Comparison of ENCODE assay signal across 8 mouse cellular contexts in genomic region chr12:28635535-28636476, GRCm38 (mm10). TPM values are rescaled to one million over a fixed set of nuclear protein-coding genes. Genes with fewer than 3 reads are reported as not detected.
DNase-seq lines count a peak whose midpoint lies in the region; ATAC-seq and TF ChIP-seq lines count a peak whose summit lies in the region.

Gene Rps7 (minus strand): TSS chr12:28635953.

- H3K4me1 ChIP-seq in embryonic facial prominence, embryonic 13.5 days, result peaks cover 26% of the 10 kb centered on the region
- peaks cover 6% of the 10 kb centered on the region; the same call in 1 of the 2 replicates for H3K4me1 ChIP-seq in kidney, adult 2 months (ENCODE audit: control insufficient read depth, insufficient read depth, low read length)
- peaks cover 9% of the 10 kb centered on the region for H3K4me1 ChIP-seq in limb, embryonic 12.5 days (replicated peaks)
- peaks cover 28% of the 10 kb centered on the region for H3K4me1 ChIP-seq in midbrain, embryonic 15.5 days
- H3K4me1 ChIP-seq in spleen, adult 2 months (ENCODE audit: control insufficient read depth, insufficient read depth, insufficient read length), result peaks cover 7% of the 10 kb centered on the region; the same call in 1 of the 2 replicates

- 6% methylated on average over 69 of the region's 69 CpGs for WGBS in embryonic facial prominence, embryonic 13.5 days
- 4% methylated on average over 69 of the region's 69 CpGs for WGBS in kidney, adult 2 months
- 5% methylated on average over 69 of the region's 69 CpGs for WGBS in limb, embryonic 12.5 days
- 4% methylated on average over 69 of the region's 69 CpGs for WGBS in midbrain, embryonic 15.5 days
- WGBS in spleen, adult 2 months, result 4% methylated on average over 69 of the region's 69 CpGs

- peak within 1 kb of the TSS; percentile 82 for H3K4me2 ChIP-seq in embryonic facial prominence, embryonic 13.5 days
- peak within 1 kb of the TSS; percentile 77 for H3K4me2 ChIP-seq in limb, embryonic 12.5 days
- H3K4me2 ChIP-seq in midbrain, embryonic 15.5 days, result peak within 1 kb of the TSS; percentile 61

- no peak for TF ChIP-seq CTCF in kidney, adult 2 months (conservative IDR thresholded peaks at IDR 0.05; ENCODE audit: insufficient read depth, insufficient read length, low read depth, low read length)
- no peak for TF ChIP-seq CTCF in spleen, adult 2 months (IDR thresholded peaks at IDR 0.05; ENCODE audit: extremely low read depth, insufficient read depth, insufficient read length, insufficient replicate concordance)

- H3K4me3 ChIP-seq in embryonic facial prominence, embryonic 13.5 days, result peak within 1 kb of the TSS; percentile 89
- H3K4me3 ChIP-seq in kidney, adult 2 months (ENCODE audit: insufficient read depth, low read depth, low read length), result peak within 1 kb of the TSS; percentile 87
- H3K4me3 ChIP-seq in limb, embryonic 12.5 days (replicated peaks), result peak within 1 kb of the TSS; percentile 88
- peak within 1 kb of the TSS; percentile 77 for H3K4me3 ChIP-seq in midbrain, embryonic 15.5 days
- H3K4me3 ChIP-seq in spleen, adult 2 months (ENCODE audit: extremely low read depth, insufficient read depth, insufficient read length), result peak within 1 kb of the TSS; percentile 80

- ATAC-seq in embryonic facial prominence, embryonic 13.5 days (ENCODE audit: insufficient number of reproducible peaks, insufficient read depth, low FRiP score, low TSS enrichment, low read depth), result peak; percentile 92
- peak; percentile 87 for ATAC-seq in limb, embryonic 12.5 days (ENCODE audit: insufficient number of reproducible peaks, insufficient read depth, low FRiP score, low TSS enrichment, low read depth)
- peak; percentile 98 for ATAC-seq in midbrain, embryonic 15.5 days (replicated peaks)

- H3K27ac ChIP-seq in embryonic facial prominence, embryonic 13.5 days, result peak within 1 kb of the TSS; percentile 92
- H3K27ac ChIP-seq in kidney, adult 2 months (ENCODE audit: insufficient read depth, low read depth, low read length), result peak within 1 kb of the TSS; percentile 72
- H3K27ac ChIP-seq in limb, embryonic 12.5 days, result peak within 1 kb of the TSS; percentile 92
- H3K27ac ChIP-seq in midbrain, embryonic 15.5 days, result peak within 1 kb of the TSS; percentile 87
- H3K27ac ChIP-seq in spleen, adult 2 months (ENCODE audit: insufficient read depth, low read length), result peak within 1 kb of the TSS; percentile 83

- TF ChIP-seq POLR2A in kidney, adult 2 months (IDR thresholded peaks at IDR 0.05; ENCODE audit: low read depth, low read length), result peak; percentile 77
- TF ChIP-seq POLR2A in spleen, adult 2 months (IDR thresholded peaks at IDR 0.05; ENCODE audit: low read depth, low read length), result peak; percentile 82

- no peaks in the 10 kb centered on the region for H3K27me3 ChIP-seq in embryonic facial prominence, embryonic 13.5 days
- no peaks in the 10 kb centered on the region for H3K27me3 ChIP-seq in kidney, adult 2 months (replicated peaks; ENCODE audit: control insufficient read depth, insufficient read depth, low read length)
- H3K27me3 ChIP-seq in limb, embryonic 12.5 days, result no peaks in the 10 kb centered on the region
- no peaks in the 10 kb centered on the region for H3K27me3 ChIP-seq in midbrain, embryonic 15.5 days (replicated peaks)
- no peaks in the 10 kb centered on the region for H3K27me3 ChIP-seq in spleen, adult 2 months (ENCODE audit: control insufficient read depth, insufficient read depth, low read length)

- peak; percentile 82 for DNase-seq in 3134 (ENCODE audit: extremely low read depth, insufficient read length, low spot score)
- DNase-seq in adrenal gland, postnatal 36 days, result peak; percentile 91 to 93
- DNase-seq in heart, adult 18-20 months, result peak; percentile 95 to 96
- DNase-seq in kidney, adult 2 months, result peak; percentile 96
- peak; percentile 89 to 94 for DNase-seq in spleen, adult 2 months (ENCODE audit: low read depth in 1 of 2, low spot score in 2 of 2)

- H3K36me3 ChIP-seq in embryonic facial prominence, embryonic 13.5 days, result peaks cover 38% of the 10 kb centered on the region
- H3K36me3 ChIP-seq in kidney, adult 2 months (ENCODE audit: control insufficient read depth, insufficient read depth, low read length), result peaks cover 2% of the 10 kb centered on the region
- peaks cover 38% of the 10 kb centered on the region for H3K36me3 ChIP-seq in limb, embryonic 12.5 days
- peaks cover 27% of the 10 kb centered on the region for H3K36me3 ChIP-seq in midbrain, embryonic 15.5 days (replicated peaks)
- peaks cover 28% of the 10 kb centered on the region for H3K36me3 ChIP-seq in spleen, adult 2 months (ENCODE audit: control insufficient read depth, insufficient read depth, low read length)

- H3K9me3 ChIP-seq in embryonic facial prominence, embryonic 13.5 days, result no peaks in the 10 kb centered on the region
- no peaks in the 10 kb centered on the region for H3K9me3 ChIP-seq in limb, embryonic 12.5 days
- H3K9me3 ChIP-seq in midbrain, embryonic 15.5 days, result no peaks in the 10 kb centered on the region

- peak within 1 kb of the TSS; percentile 99 for H3K9ac ChIP-seq in embryonic facial prominence, embryonic 13.5 days
- H3K9ac ChIP-seq in limb, embryonic 12.5 days (replicated peaks), result peak within 1 kb of the TSS; percentile 99
- H3K9ac ChIP-seq in midbrain, embryonic 15.5 days, result peak within 1 kb of the TSS; percentile 97

RNA-seq across cellular contexts. Expression of gene Rps7, which starts in this region (rescaled TPM):
- 100 to 1,000 TPM; 436 to 474 TPM for total RNA-seq in adrenal gland, postnatal 36 days (2021)
- polyA plus RNA-seq in embryonic facial prominence, embryonic 13.5 days (2015; fragmentation: Nextera tagmentation; extraction: Ambion mirVana), result 763 and 839 TPM in 2 replicates
- 100 to 1,000 TPM; 268 to 303 TPM for total RNA-seq in heart, adult 18-20 months (2021)
- 212 and 286 TPM in 2 replicates for polyA plus RNA-seq in kidney, adult 2 months (2012; rRNA removed)
- polyA plus RNA-seq in limb, embryonic 12.5 days (2016; fragmentation: Nextera tagmentation; extraction: Ambion mirVana), result 752 and 847 TPM in 2 replicates
- polyA plus RNA-seq in midbrain, embryonic 15.5 days (2015; fragmentation: Nextera tagmentation; extraction: Ambion mirVana), result 356 and 383 TPM in 2 replicates
- polyA plus RNA-seq in spleen, adult 2 months (2012; rRNA removed), result 225 and 315 TPM in 2 replicates

Comparison
In these comparisons a context has a peak if more than half of its experiments do, and no peak if none do; other contexts are left out.
1. Peak in every context shown above with its lines: DNase-seq, ATAC-seq, H3K4me3 ChIP-seq and H3K27ac ChIP-seq.